Mouse (Mus musculus): Measurements from ENCODE around the gene Gm21860. TPM values are rescaled to one million over a fixed set of nuclear protein-coding genes. Genes with fewer than 3 reads are reported as not detected.
"Not testable (repeated sequence)": the region's sequence is repeated elsewhere in the genome, so short reads cannot be mapped to it uniquely, and the experiment has no call there.

Gene Gm21860
- total RNA-seq, 2 experiments from 2014 or later: not detected

DNA sequence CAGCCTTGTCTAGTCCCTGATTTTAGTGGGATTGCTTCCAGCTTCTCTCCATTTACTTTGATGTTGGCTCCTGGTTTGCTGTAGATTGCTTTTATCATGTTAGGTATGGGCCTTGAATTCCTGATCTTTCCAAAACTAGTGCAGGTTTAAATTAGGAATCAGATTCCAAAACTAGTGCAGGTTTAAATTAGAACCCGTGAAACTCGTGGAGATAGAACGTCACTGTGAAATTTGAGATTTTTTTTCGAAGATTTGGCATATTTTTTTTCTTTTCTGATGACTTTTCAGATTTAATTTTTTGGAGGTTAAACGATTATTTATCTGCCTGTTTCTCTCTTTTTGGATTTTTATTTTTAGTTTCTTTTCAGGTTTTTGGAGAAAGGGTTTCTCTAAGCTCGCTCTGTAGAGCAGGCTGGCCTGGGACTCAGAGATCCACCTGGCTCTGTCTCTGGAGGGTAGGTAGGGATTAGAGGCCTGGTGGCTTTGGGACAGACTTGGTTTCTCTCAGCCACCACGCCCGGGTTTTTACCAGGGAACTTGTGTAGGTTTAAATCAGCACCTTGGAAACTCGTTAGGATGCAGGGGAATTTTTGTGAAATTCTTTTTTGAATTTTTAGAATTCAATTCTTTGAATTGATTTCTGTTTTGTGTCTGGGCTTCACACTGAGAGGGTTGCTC lies 20.8 kb downstream of the Gm21860 start:
- not testable (repeated sequence) for ATAC-seq (ENCODE audit: poor library complexity, severe bottlenecking)

DNA sequence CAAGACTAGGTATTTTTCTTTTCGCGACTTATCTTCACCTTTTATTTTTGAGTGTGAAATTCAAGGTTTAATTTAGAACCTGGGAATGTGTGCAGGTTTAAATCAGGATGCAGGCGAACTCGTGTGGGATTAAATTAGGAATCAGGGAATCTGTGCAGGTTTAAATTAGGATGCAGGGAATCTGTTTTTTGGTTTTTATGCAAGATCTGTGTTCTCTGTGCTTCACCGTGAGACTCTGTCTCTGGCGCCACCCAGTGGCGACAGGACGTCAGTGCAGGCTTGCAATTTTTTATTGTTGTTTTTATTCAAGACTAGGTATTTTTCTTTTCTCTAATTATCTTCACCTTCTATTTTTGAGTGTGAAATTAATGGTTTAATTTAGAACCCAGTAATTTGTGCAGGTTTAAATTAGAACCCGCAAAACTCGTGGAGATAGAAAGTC lies 22.5 kb downstream of the Gm21860 start:
- peak; percentile 72 for ATAC-seq (ENCODE audit: poor library complexity, severe bottlenecking)

DNA sequence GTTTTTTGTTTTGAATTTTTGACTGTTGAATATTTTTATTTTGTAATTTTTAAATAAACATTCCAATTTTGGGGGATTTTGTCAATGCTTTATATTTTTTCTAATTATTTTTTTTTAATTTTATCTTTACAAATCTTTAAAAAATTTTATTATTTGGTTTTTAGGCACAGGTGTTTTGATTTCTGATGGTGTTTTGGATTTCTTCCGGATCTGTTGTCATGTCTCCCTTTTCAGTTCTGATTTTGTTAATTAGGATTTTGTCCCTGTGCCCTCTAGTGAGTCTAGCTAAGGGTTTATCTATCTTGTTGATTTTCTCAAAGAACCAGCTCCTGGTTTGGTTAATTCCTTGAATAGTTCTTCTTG lies 23.0 kb downstream of the Gm21860 start:
- not testable (repeated sequence) for ATAC-seq (ENCODE audit: poor library complexity, severe bottlenecking)

DNA sequence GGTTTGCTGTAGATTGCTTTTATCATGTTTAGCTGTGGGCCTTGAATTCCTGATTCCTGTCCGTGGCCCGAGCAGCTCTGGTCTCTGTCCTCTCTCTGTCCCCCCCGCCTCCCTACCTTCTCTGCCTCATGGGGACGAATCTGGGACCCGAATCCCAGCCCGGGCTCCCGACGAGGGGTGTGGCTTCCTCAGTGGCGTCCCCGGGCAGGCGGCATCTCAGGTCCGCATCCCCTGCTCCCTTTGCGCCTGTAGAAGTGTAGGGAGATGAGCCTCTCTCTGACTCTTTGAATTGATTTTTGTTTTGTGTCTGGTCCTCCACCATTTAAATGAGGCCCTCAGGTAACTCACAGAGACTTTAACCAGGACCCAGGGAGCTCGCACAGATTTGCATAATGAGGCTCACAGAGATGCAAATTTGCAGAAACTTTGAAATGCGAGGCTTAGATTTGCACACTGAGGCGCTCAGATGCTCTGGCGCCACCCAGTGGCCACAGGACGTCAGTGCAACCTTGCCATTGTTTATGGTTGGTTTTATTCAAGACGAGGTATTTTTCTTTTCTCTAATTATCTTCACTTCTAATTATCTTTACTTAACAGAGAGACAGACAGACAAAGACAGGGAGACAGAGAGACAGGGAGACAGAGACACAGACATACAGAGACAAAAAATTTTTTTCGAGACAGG lies 23.6 kb downstream of the Gm21860 start:
- peak; percentile 41; the same call in 1 of the 2 replicates for ATAC-seq (ENCODE audit: poor library complexity, severe bottlenecking)

DNA sequence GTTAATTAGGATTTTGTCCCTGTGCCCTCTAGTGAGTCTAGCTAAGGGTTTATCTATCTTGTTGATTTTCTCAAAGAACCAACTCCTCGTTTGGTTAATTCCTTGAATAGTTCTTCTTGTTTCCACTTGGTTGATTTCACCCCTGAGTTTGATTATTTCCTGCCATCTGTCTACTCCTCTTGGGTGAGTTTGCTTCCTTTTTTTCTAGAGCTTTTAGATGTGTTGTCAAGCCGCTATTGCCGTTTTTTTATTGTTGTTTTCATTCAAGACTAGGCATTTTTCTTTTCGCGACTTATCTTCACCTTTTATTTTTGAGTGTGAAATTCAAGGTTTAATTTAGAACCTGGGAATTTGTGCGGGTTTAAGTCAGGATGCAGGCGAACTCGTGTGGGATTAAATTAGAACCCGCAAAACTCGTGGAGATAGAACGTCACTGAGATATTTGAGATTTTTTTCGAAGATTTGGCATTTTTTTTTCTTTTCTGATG lies 24.8 kb downstream of the Gm21860 start:
- ATAC-seq (ENCODE audit: poor library complexity, severe bottlenecking): not testable (repeated sequence)

DNA sequence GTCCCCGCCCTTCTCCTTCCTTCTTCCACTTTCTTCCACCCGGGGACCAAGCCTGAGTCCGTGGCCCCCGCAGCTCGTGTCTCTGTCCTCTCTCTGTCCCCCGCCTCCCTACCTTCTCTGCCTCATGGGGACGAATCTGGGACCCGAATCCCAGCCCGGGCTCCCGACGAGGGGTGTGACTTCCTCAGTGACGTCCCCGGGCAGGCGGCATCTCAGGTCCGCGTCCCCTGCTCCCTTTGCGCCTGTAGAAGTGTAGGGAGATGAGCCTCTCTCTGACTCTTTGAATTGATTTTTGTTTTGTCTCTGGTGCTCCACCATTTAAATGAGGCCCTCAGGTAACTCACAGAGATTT lies 25.7 kb downstream of the Gm21860 start:
- ATAC-seq (ENCODE audit: poor library complexity, severe bottlenecking): peak; percentile 51

DNA sequence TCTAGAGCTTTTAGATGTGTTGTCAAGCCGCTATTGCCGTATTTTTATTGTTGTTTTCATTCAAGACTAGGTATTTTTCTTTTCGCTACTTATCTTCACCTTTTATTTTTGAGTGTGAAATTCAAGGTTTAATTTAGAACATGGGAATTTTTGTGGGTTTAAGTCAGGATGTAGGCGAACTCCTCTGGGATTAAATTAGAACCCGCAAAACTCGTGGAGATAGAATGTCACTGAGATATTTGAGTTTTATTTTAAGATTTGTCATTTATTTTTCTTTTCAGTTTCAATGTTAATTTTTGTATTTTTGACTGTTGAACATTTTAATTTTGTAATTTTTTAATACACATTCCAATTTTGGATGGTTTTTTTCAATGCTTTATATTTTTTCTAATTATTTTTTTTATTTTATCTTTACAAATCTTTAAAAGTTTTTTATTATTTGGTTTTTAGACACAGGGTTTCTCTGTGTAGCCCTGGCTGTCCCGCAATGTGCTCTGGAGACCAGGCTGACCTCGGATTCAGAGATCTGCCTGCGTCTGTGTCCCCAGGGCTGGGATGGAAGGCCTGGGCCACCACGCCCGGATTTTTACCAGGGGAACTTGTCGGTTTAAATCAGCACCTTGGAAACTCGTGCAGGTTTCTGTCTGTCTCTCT lies 26.2 kb downstream of the Gm21860 start:
- not testable (repeated sequence) for ATAC-seq (ENCODE audit: poor library complexity, severe bottlenecking)

DNA sequence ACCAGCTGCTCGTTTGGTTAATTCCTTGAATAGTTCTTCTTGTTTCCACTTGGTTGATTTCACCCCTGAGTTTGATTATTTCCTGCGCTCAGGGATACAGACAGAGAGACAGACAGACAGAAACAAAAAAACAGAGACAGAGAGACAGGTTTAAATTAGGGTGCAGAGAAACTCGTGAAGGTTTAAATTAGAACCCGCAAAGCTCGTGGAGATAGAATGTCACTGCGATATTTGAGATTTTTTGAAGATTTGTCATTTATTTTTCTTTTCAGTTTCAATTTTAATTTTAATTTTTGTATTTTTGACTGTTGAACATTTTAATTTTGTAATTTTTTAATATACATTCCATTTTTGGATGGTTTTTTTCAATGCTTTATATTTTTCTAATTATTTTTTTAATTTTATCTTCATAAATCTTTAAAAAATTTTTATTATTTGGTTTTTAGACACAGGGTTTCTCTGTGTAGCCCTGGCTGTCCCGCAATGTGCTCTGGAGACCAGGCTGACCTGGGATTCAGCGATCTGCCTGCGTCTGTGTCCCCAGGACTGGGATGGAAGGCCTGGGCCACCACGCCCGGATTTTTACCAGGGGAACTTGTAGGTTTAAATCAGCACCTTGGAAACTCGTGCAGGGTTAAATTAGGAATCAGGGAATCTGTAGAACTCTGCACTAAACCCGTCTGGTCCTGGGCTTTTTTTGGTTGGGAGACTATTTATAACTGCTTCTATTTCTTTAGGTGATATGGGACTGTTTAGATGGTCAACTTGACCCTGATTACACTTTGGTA lies 27.3 kb downstream of the Gm21860 start:
- ATAC-seq (ENCODE audit: poor library complexity, severe bottlenecking): not testable (repeated sequence)

DNA sequence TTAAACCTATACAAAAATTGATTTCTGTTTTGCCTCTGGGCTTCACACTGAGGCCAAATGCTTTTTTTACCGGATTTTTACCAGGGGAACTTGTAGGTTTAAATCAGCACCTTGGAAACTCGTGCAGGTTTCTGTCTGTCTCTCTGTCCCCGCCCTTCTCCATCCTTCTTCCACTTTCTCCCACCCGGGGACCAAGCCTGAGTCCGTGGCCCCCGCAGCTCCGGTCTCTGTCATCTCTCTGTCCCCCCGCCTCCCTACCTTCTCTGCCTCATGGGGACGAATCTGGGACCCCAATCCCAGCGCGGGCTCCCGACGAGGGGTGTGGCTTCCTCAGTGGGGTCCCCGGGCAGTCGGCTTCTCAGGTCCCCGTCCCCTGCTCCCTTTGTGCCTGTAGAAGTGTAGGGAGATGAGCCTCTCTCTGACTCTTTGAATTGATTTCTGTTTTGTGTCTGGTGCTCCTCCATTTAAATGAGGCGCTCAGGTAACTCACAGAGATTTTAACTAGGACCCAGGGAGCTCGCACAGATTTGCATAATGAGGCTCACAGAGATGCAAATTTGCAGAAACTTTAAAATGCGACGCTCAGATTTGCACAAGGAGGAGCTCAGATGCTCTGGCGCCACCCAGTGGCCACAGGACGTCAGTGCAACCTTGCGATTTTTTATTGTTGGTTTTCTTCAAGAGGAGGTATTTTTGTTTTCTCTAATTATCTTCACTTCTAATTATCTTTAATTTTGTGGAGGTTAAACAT lies 28.7 kb downstream of the Gm21860 start:
- ATAC-seq (ENCODE audit: poor library complexity, severe bottlenecking): peak; percentile 41; the same call in 1 of the 2 replicates

DNA sequence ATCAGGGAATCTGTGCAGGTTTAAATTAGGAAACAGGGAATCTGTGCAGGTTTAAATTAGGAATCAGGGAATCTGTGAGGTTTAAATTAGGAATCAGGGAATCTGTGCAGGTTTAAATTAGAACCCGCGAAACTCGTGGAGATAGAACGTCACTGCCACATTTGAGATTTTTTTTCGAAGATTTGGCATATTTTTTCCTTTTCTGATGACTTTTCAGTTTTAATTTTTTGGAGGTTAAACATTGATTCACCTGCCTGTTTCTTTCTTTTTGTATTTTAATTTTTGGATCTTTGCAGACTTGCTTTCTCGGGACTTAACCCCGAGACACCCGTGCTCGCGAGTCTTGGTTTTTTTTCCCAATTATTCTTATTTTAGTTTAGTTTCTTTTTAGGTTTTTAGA lies 29.5 kb downstream of the Gm21860 start:
- ATAC-seq (ENCODE audit: poor library complexity, severe bottlenecking): not testable (repeated sequence)

DNA sequence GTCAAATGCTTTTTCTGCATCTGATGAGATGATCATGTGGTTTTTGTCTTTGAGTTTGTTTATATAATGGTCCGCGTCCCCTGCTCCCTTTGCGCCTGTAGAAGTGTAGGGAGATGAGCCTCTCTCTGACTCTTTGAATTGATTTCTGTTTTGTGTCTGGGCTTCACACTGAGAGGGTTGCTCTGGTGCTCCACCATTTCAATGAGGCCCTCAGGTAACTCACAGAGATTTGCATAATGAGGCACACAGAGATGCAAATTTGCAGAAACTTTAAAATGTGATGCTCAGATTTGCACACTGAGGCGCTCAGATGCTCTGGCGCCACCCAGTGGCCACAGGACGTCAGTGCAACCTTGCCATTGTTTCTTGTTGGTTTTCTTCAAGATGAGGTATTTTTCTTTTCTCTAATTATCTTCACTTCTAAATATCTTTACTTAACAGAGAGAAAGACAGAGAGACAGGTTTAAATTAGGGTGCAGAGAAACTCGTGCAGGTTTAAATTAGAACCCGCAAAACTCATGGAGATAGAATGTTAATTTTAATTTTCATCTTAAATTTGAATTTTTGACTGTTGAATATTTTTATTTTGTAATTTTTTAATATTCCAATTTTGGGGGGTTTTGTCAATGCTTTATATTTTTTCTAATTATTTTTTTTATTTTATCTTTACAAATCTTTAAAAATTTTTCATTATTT lies 30.5 kb downstream of the Gm21860 start:
- ATAC-seq (ENCODE audit: poor library complexity, severe bottlenecking): peak; percentile 51; the same call in 1 of the 2 replicates

DNA sequence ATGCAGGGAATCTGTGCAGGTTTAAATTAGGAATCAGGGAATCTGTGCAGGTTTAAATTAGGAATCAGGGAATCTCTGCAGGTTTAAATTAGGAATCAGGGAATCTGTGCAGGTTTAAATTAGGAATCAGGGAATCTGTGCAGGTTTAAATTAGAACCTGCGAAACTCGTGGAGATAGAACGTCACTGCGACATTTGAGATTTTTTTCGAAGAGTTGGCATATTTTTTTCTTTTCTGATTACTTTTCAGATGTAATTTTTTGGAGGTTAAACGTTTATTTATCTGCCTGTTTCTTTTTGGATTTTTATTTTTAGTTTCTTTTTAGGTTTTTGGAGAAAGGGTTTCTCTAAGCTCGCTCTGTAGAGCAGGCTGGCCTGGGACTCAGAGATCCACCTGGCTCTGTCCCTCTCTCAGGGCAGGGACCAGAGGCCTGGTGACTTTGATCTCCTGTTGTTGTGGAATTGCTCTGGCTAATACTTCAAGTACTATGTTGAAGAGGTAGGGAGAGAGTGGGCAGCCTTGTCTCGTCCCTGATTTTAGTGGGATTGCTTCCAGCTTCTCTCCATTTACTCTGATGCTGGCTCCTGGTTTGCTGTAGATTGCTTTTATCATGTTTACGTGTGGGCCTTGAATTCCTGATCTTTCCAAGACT lies 31.2 kb downstream of the Gm21860 start:
- ATAC-seq (ENCODE audit: poor library complexity, severe bottlenecking): not testable (repeated sequence)

DNA sequence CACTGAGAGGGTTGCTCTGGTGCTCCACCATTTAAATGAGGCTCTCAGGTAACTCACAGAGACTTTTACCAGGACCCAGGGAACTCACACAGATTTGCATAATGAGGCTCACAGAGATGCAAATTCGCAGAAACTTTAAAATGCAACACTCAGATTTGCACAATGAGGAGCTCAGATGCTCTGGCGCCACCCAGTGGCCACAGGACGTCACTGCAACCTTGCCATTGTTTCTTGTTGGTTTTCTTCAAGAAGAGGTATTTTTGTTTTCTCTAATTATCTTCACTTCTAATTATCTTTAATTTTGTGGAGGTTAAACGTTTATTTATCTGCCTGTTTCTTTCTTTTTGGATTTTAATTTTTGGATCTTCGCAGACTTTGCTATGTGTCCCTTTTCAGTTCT lies 34.1 kb downstream of the Gm21860 start:
- not testable (repeated sequence) for ATAC-seq (ENCODE audit: poor library complexity, severe bottlenecking)

DNA sequence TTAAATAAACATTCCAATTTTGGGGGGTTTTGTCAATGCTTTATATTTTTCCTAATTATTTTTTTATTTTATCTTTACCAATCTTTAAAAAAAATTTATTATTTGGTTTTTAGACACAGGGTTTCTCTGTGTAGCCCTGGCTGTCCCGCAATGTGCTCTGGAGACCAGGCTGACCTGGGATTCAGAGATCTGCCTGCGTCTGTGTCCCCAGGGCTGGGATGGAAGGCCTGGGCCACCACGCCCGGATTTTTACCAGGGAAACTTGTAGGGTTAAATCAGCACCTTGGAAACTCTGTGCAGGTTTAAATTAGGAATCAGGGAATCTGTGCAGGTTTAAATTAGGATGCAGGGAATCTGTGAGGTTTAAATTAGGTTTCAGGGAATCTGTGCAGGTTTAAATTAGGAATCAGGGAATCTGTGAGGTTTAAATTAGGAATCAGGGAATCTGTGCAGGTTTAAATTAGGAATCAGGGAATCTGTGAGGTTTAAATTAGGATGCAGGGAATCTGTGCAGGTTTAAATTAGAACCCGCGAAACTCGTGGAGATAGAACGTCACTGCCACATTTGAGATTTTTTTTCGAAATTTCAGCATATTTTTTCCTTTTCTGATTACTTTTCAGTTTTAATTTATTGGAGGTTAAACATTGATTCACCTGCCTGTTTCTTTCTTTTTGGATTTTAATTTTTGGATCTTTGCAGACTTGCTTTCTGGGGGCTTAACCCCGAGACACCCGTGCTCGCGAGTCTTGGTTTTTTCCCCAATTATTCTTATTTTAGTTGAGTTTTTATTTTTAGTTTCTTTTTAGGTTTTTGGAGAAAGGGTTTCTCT lies 35.0 kb downstream of the Gm21860 start:
- ATAC-seq (ENCODE audit: poor library complexity, severe bottlenecking): not testable (repeated sequence)

DNA sequence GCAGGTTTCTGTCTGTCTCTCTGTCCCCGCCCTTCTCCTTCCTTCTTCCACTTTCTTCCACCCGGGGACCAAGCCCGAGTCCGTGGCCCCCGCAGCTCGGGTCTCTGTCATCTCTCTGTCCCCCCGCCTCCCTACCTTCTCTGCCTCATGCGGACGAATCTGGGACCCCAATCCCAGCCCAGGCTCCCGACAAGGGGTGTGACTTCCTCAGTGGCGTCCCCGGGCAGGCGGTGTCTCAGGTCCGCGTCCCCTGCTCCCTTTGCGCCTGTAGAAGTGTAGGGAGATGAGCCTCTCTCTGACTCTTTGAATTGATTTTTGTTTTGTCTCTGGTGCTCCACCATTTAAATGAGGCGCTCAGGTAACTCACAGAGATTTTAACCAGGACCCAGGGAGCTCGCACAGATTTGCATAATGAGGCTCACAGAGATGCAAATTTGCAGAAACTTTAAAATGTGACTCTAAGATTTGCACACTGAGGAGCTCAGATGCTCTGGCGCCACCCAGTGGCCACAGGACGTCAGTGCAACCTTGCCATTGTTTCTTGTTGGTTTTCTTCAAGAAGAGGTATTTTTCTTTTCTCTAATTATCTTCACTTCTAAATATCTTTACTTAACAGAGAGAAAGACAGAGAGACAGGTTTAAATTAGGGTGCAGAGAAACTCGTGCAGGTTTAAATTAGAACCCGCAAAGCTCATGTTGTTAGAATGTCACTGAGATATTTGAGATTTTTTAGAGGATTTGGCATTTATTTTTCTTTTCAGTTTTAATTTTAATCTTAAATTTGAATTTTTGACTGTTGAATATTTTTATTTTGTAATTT lies 35.8 kb downstream of the Gm21860 start:
- peak; percentile 91 for ATAC-seq (ENCODE audit: poor library complexity, severe bottlenecking)

DNA sequence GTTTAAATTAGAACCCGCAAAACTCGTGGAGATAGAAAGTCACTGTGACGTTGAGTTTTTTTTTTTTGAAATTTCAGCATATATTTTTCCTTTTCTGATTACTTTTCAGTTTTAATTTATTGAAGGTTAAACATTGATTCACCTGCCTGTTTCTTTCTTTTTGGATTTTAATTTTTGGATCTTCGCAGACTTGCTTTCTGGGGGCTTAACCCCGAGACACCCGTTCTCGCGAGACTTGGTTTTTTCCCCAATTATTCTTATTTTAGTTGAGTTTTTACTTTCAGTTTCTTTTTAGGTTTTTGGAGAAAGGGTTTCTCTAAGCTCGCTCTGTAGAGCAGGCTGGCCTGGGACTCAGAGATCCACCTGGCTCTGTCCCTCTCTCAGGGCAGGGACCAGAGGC lies 36.6 kb downstream of the Gm21860 start:
- not testable (repeated sequence) for ATAC-seq (ENCODE audit: poor library complexity, severe bottlenecking)

DNA sequence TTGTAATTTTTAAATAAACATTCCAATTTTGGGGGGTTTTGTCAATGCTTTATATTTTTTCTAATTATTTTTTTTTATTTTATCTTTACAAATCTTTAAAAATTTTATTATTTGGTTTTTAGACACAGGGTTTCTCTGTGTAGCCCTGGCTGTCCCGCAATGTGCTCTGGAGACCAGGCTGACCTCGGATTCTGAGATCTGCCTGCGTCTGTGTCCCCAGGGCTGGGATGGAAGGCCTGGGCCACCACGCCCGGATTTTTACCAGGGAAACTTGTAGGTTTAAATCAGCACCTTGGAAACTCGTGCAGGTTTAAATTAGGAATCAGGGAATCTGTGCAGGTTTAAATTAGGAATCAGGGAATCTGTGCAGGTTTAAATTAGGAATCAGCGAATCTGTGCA lies 37.1 kb downstream of the Gm21860 start:
- not testable (repeated sequence) for ATAC-seq (ENCODE audit: poor library complexity, severe bottlenecking)

Measured in megakaryocyte, adult 5-6 weeks (primary cell).